ENCODE assay signal across 8 mouse cellular contexts in the genomic region with DNA sequence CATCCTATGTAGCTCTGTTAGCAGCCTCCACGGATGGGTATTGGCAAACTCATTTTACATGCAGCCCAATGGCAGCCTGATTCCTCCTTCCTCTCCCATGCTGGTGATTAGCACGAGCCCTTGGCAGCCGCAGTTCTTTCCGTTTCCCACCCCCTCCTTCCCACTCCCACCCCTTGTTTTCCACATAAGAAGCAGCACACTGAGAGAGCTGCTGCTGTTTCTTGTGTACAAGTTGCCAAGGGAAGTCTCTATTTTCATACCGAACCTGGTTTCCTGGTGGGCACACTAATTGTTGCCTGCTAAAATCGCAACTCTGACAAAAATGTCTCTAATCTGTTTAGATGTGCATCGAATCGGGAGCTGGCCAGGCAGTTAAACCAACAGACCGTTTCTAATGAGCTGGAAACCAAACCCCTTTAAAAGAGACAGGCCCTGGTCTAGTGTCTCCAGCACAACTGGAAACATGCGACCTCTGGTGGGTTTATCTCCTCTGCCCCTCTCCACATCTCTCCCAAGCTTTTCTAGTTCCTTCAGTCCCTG.
DNase-seq lines count a peak whose midpoint lies in the region; ATAC-seq and TF ChIP-seq lines count a peak whose summit lies in the region.

No protein-coding gene starts in this region.

- no peak for TF ChIP-seq EP300 in stomach, postnatal 0 days (optimal IDR thresholded peaks at IDR 0.05)

- DNase-seq in stomach, postnatal 0 days (ENCODE audit: low spot score) = no peak
- DNase-seq in forebrain, embryonic 14.5 days (ENCODE audit: low spot score) = peak; percentile 72
- DNase-seq in left cerebral cortex, postnatal 36 days (ENCODE audit: low spot score in 2 of 2) = peak; percentile 24 to 25
- no peak for DNase-seq in lung, adult 18-20 months
- no peak for DNase-seq in adrenal gland, postnatal 4 days (ENCODE audit: low spot score in 2 of 2)
- DNase-seq in urinary bladder, adult 2 months (ENCODE audit: low spot score) = no peak
- DNase-seq in spleen, postnatal 14 days (ENCODE audit: low spot score in 2 of 2) = no peak

- no peaks in the 10 kb centered on the region for H3K36me3 ChIP-seq in stomach, embryonic 15.5 days
- H3K36me3 ChIP-seq in stomach, postnatal 0 days (ENCODE audit: control insufficient read depth, insufficient read depth, low read length) = no peaks in the 10 kb centered on the region
- H3K36me3 ChIP-seq in forebrain, embryonic 14.5 days (ENCODE audit: control insufficient read depth, insufficient read depth, low read length) = no peaks in the 10 kb centered on the region

- no peaks in the 10 kb centered on the region for H3K9me3 ChIP-seq in stomach, embryonic 15.5 days
- H3K9me3 ChIP-seq in stomach, postnatal 0 days (ENCODE audit: control insufficient read depth, low read length) = no peaks in the 10 kb centered on the region
- H3K9me3 ChIP-seq in forebrain, embryonic 14.5 days (replicated peaks; ENCODE audit: control insufficient read depth, low read length) = no peaks in the 10 kb centered on the region

- no peak for TF ChIP-seq CTCF in stomach, postnatal 0 days (IDR thresholded peaks at IDR 0.05; ENCODE audit: low read depth)

- H3K9ac ChIP-seq in stomach, embryonic 15.5 days = no peak overlapping the region
- H3K9ac ChIP-seq in stomach, postnatal 0 days (ENCODE audit: low read length) = no peak overlapping the region
- no peak overlapping the region for H3K9ac ChIP-seq in forebrain, embryonic 14.5 days (ENCODE audit: low read length)

- no peaks in the 10 kb centered on the region for H3K4me1 ChIP-seq in stomach, embryonic 15.5 days
- H3K4me1 ChIP-seq in stomach, postnatal 0 days (replicated peaks; ENCODE audit: control insufficient read depth, insufficient read depth) = no peaks in the 10 kb centered on the region
- peaks cover 4% of the 10 kb centered on the region; the same call in 1 of the 2 replicates for H3K4me1 ChIP-seq in forebrain, embryonic 14.5 days (ENCODE audit: control insufficient read depth, insufficient read depth, low read length)

- intact Hi-C loops in left cerebral cortex, postnatal 36 days (cut with DNase I) = loop anchor here (5.0 kb wide), 1 partner anchor 61 kb away; no protein-coding TSS in a partner anchor

- 46% methylated on average over 10 of the region's 10 CpGs for WGBS in stomach, embryonic 15.5 days
- WGBS in stomach, postnatal 0 days = 48% methylated on average over 10 of the region's 10 CpGs
- under 1% methylated on average over 10 of the region's 10 CpGs for WGBS in forebrain, embryonic 14.5 days

- peak overlapping the region; percentile 35; the same call in 1 of the 2 replicates for H3K27ac ChIP-seq in stomach, embryonic 15.5 days
- no peak overlapping the region for H3K27ac ChIP-seq in stomach, postnatal 0 days (replicated peaks)
- no peak overlapping the region for H3K27ac ChIP-seq in forebrain, embryonic 14.5 days (ENCODE audit: low read depth, low read length)

- H3K4me3 ChIP-seq in stomach, embryonic 15.5 days (replicated peaks) = no peak overlapping the region
- no peak overlapping the region for H3K4me3 ChIP-seq in stomach, postnatal 0 days (ENCODE audit: low read depth, low read length)
- no peak overlapping the region for H3K4me3 ChIP-seq in forebrain, embryonic 14.5 days (ENCODE audit: low read depth, low read length)

- H3K4me2 ChIP-seq in stomach, embryonic 15.5 days = no peak overlapping the region; the same call in 1 of the 2 replicates
- no peak overlapping the region for H3K4me2 ChIP-seq in stomach, postnatal 0 days (replicated peaks; ENCODE audit: low read depth)
- peak overlapping the region; percentile 18 for H3K4me2 ChIP-seq in forebrain, embryonic 14.5 days (ENCODE audit: low read length)

- H3K27me3 ChIP-seq in stomach, embryonic 15.5 days (replicated peaks) = no peaks in the 10 kb centered on the region
- H3K27me3 ChIP-seq in stomach, postnatal 0 days (ENCODE audit: control insufficient read depth, insufficient read depth, low read length) = no peaks in the 10 kb centered on the region
- H3K27me3 ChIP-seq in forebrain, embryonic 14.5 days (replicated peaks; ENCODE audit: control insufficient read depth, insufficient read depth, low read length) = no peaks in the 10 kb centered on the region

- ATAC-seq in stomach, embryonic 15.5 days (ENCODE audit: insufficient read depth, low FRiP score, low read depth) = no peak
- no peak for ATAC-seq in stomach, postnatal 0 days (ENCODE audit: low FRiP score, low TSS enrichment)
- ATAC-seq in forebrain, embryonic 14.5 days = peak; percentile 60

Comparison
In these comparisons a context has a peak if more than half of its experiments do, and no peak if none do; other contexts are left out.
1. DNase-seq: peak in forebrain, embryonic 14.5 days (single experiment) and left cerebral cortex, postnatal 36 days (2 of 2); none in stomach, postnatal 0 days (single experiment), lung, adult 18-20 months (0 of 2), adrenal gland, postnatal 4 days (0 of 2), urinary bladder, adult 2 months (single experiment) and spleen, postnatal 14 days (0 of 2).